Mouse (Mus musculus) skeletal muscle tissue, adult 2 months (tissue): ENCODE measurements at regions not wholly inside any gene's neighbourhood (a gene's known extent, or its start where the extent isn't known, plus 50 kb on each side); places are given as distances from the start of the nearest gene placed in this dataset.

ENCODE experiments used
- DNase-seq: peaks from one replicate; pipeline ENCODE4 v3.0.0-alpha.2; 2012; ENCODE audit warnings: low read depth, low spot score

GRCm38 (mm10) chr2:72880016-72880415, 100.2 kb downstream of the Sp3 start:
- no peak for DNase-seq

- DNase-seq = no peak
Measured at GRCm38 (mm10) chr2:72881554-72881953, 98.7 kb downstream of the Sp3 start.

DNA sequence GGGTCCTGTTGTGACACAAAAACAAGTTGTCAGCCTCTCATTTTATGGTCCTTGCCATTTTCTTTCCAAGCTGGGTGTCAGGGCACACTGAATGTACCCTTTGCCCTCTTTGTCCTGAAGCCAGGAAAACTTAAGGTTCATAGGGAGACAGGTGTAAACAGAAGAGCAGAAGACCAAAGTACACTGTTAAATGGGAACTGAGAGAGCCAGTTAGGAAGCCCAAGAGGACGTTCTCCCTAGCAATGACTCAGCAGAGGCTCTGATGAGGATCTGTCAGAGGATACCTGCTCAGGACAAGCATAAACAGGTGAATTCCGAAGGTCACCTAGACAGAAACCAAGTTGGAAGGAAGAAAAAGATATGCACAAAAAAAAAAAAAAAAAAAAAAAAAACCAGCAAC, 94.0 kb downstream of the Sp3 start:
- DNase-seq = no peak
